Mouse (Mus musculus) heart, adult 9 months (tissue): ENCODE data around the gene Etnppl.

Experiments used
- DNase-seq, 2 experiments: peaks; one replicate each; pipeline ENCODE4 v3.0.0; 2022; ENCODE audit warnings: low spot score in 2 of 2

Gene Etnppl

DNA sequence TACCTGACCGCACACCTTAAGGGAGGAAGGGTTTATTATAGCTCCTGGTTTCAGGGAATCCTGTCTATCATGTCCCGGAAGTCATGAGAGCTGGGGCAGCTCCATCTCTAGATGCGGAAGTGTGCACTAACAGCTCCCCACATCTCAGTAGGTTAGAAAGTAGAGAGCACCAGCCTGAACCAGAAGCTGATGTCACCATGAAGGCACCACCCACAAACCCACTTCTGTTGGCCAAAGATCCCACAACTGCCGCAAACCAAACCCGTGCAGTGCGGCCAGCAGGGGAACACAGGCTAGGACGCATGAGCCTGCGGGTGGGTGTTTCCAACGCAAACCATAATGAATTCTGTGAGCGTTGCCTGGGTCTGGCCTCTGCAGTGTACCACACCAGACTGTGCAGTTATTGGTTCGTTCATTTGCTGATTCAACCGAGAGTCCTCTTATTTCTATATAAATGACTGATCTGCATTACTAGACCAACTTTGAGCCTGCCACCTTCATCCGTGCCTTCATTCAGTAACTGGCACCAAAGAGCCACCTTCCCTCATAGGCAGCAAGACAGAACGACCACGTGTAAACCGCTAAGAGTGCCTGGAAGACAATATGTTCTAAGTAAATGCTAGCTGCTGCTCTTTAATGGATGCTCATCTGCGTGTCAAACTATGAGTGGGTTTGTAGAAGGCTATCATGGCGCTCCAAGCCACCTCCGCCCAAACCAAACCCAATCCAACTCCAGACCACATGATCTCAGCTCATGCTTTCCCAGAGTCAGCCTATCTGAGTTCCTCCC, 60.6 kb downstream of the Etnppl start:
- DNase-seq = no peak

DNA sequence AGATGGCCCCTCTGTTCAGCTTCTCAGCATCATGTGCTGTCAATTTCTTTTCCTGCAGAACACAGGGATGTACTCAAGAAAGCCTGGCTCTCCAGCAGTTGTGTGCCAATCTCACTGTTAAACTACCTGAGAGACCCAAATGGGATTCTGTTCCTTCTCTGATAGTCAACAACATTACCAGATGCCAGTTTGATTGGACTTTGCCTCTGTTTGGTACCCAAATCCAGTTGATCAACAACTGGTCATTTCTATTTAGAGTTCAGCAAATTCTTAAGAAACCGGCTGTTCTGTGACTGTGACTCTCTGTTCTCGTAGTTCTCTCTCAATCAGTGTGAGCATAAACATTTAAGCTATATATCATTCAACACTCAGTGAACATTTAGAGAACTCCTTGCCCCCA, 64.0 kb downstream of the Etnppl start:
- no peak for DNase-seq

DNA sequence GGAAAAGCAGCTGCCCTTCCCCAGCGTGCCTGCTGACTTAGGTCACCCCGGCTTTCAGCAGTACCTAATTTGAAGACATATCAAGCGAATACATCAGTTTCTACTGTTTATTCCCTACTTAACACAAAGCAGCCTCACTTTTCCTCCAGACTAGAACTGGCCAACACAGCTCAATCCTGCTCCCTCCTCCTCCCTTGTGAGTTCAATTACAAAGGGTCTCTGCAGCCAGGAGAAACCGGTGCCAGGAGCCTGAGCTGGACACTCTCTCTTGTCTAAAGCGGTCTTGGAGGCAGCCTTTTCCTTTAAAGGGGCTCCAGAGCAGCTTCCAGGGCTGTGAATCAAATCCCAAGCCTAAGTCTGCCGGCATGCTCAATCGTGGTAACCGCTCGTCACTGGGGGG, 64.9 kb downstream of the Etnppl start:
- no peak for DNase-seq

GRCm38 (mm10) chr3:130683836-130684235, 66.6 kb downstream of the Etnppl start:
- DNase-seq = no peak

DNA sequence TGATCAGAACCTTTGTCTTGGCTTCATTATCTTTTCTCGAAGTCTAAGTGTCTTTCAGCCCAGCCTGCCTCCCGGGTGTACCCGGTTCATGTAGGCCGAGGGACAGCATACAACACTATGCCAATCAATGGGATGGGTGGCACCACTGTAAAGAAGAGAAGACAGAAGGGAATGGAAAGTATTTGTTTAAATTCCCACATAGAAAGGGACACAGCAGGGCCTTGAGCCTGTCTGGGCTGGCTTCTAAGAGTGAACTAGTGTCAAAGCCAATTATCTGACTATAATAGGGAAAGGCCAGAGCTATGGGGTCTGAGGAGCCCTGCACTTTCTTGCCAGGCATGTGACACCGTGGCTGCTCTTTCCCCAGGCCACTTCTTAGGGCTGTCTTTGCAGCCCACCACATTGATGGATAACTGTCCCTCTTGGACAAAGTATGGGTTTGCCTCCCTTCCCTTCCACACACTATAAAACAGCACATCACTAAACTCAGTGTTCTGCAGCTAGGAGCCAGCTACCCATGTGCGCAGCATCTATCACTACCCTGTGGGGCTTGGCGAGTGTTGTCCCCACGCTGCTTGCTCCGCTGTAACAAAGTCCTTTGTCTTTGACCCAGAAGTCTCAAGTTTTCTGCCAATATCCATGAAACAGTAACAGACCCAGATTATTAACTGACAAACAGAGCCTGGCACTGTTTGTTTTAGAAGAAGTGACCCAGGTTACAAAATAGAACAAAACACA, 67.2 kb downstream of the Etnppl start:
- DNase-seq = no peak

DNA sequence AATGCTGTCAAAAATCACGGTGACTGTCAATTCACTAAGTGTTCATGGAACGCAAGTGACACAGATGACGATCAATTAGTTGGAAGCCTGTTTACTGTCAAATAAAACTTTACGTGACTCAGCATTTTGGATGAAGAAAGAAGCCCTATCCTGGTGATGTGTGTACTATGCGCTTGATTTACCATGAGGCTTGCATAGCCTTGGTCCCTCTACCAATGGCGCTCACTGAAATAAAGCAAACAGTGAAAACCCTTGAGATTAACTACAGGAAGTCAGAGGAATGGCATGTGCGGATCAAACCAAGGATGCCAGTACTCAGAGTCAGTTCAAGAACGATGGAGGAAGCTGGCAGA, 67.7 kb downstream of the Etnppl start:
- no peak for DNase-seq

GRCm38 (mm10) chr3:130687051-130687450, 69.8 kb downstream of the Etnppl start:
- no peak for DNase-seq
